Mouse (Mus musculus) stomach, postnatal 0 days (tissue): ENCODE measurements around the gene Gm45618. TPM values are rescaled to one million over a fixed set of nuclear protein-coding genes. Genes with fewer than 3 reads are reported as not detected.

Experiments
- ATAC-seq: fragments of 200-750 bp; cut with Nextera tagmentation; 2 replicates; pipeline ENCODE4 v1.8.0; 2017; ENCODE audit not compliant: low FRiP score, low TSS enrichment
- DNase-seq: peaks from one replicate; pipeline ENCODE4 v3.0.0-alpha.2; 2016; ENCODE audit warnings: low spot score
- H3K27ac ChIP-seq: fragments of 300-500 bp; sonication (generic); replicated peaks from 2 replicates; pipeline ENCODE4 v1.5.1; 2014; ENCODE audit warnings: mild to moderate bottlenecking, control low read depth
- H3K27me3 ChIP-seq: fragments of 300-500 bp; sonication (generic); 2 replicates; pipeline ENCODE4 v1.6.1; 2014; ENCODE audit warnings: low read length; ENCODE audit not compliant: control insufficient read depth, insufficient read depth
- H3K36me3 ChIP-seq: fragments of 300-500 bp; sonication (generic); 2 replicates; pipeline ENCODE4 v1.6.1; 2014; ENCODE audit warnings: low read length, mixed read lengths; ENCODE audit not compliant: control insufficient read depth, insufficient read depth
- H3K4me1 ChIP-seq: fragments of 300-500 bp; sonication (generic); replicated peaks from 2 replicates; pipeline ENCODE4 v1.6.1; 2014; ENCODE audit warnings: antibody characterized with exemption; ENCODE audit not compliant: control insufficient read depth, insufficient read depth
- H3K4me2 ChIP-seq: fragments of 300-500 bp; sonication (generic); replicated peaks from 2 replicates; pipeline ENCODE4 v1.6.1; 2014; ENCODE audit warnings: low read depth, mild to moderate bottlenecking, control low read depth, moderate library complexity
- H3K4me3 ChIP-seq: fragments of 300-500 bp; sonication (generic); 2 replicates; pipeline ENCODE4 v1.5.1; 2014; ENCODE audit warnings: low read depth, low read length, control low read depth
- H3K9ac ChIP-seq: fragments of 300-500 bp; sonication (generic); 2 replicates; pipeline ENCODE4 v1.6.1; 2014; ENCODE audit warnings: mild to moderate bottlenecking, low read length, control low read depth, mixed read lengths
- H3K9me3 ChIP-seq: fragments of 300-500 bp; sonication (generic); 2 replicates; pipeline ENCODE4 v1.6.1; 2016; ENCODE audit warnings: low read length; ENCODE audit not compliant: control insufficient read depth
- CTCF ChIP-seq: IDR thresholded peaks from 2 replicates; pipeline ENCODE4 v1.5.1; 2016; ENCODE audit warnings: antibody characterized with exemption, low read depth, mild to moderate bottlenecking, moderate library complexity
- EP300 ChIP-seq: optimal IDR thresholded peaks from 2 replicates; pipeline ENCODE3; 2016; ENCODE audit warnings: antibody characterized with exemption
- WGBS: fragments of 180-500 bp; shearing (Covaris S2); extraction: QIAGEN DNeasy Blood & Tissue Kit; methylation state at CpG from one replicate; pipeline ENCODE4 v1.1.7; 2014; 5-methylcytosine and 5-hydroxymethylcytosine counted together
- polyA plus RNA-seq: library from polyadenylated mRNA; unstranded; fragments of >200 nt; fragmentation: Nextera tagmentation; extraction: Ambion mirVana; gene quantifications from 2 replicates; pipeline ENCODE4 v1.2.1, GENCODE M21; 2015

Gene Gm45618
- polyA plus RNA-seq, 1 experiment from 2014 or later, result not detected

DNA sequence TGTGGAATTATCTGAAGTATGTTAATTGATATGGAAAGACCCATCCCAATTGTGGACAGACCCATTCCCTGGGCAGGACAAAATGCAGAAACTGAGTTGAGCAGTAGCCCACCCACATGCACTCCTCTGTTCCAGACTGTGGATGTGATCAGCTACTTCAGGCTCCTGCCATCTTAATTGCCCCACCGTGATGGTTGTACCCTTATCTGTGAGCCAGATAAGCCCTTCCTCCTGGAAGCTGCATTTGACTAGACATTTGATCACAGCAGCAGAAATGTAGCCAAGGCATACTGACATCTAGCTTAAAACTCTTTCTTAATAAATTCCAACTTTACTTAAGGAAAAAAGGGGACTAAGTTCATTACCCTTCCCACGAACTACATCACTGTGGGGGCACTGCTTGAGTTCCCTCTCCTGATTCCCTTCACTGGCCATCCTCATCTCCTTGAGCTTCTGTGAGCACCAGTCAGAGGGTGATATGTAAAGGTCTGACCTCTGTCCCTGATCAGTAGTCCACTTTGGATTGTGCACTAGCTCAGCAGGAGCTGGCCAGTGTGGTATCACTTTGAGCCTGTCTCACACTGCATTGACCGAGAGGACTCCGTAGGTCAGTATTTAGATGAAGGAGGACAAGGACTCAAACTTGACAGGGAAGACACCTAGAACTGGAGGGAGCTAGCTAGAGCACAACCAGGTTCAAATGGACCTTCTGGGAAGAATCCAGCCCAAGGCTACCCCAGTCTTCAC, 34.2 kb downstream of the Gm45618 start:
- ATAC-seq, result no peak
- H3K4me2 ChIP-seq, result no peak overlapping the region

DNA sequence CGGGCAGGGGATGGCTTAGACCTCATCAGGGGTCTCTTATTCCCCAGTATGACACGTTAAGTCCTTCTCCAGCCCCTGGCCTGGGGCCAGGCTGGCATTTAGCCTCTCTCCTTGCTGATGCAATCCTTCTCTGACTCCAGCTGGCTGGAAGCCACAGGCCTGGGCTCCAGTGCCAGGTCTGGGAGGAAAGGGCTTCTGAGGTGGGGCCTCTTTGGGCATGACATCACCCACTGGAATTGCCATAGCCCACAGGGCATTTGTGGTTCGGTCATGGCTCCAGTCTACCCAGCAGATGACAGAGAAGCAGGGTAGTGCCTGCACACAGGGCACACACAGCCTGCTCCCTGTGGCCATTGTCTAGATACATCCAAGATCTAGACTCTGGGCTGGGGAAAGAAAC, 35.7 kb downstream of the Gm45618 start:
- H3K9me3 ChIP-seq, result no peaks in the 10 kb centered on the region
- H3K27ac ChIP-seq, result peak overlapping the region; percentile 49; the same call in 1 of the 2 replicates
- no peak overlapping the region for H3K4me2 ChIP-seq
- ATAC-seq (peak; percentile 41; the same call in 1 of the 2 replicates), DNase-seq (peak; percentile 58)
- TF ChIP-seq EP300, result no peak
- TF ChIP-seq CTCF, result no peak
- peaks cover 4% of the 10 kb centered on the region; the same call in 1 of the 2 replicates for H3K27me3 ChIP-seq
- H3K4me3 ChIP-seq, result no peak overlapping the region
- H3K36me3 ChIP-seq, result no peaks in the 10 kb centered on the region; the same call in 1 of the 2 replicates
- peaks cover 3% of the 10 kb centered on the region; the same call in 1 of the 2 replicates for H3K4me1 ChIP-seq
- 31% methylated on average over 3 of the region's 3 CpGs for WGBS
- H3K9ac ChIP-seq, result no peak overlapping the region

More for the DNA sequence above, 34.2 kb downstream of the Gm45618 start:
- DNase-seq, result no peak
- WGBS, result 83% methylated on average over 4 of the region's 4 CpGs
- TF ChIP-seq CTCF (no peak), EP300 (no peak)
- Histone ChIP-seq H3K4me1 (peaks cover 3% of the 10 kb centered on the region; the same call in 1 of the 2 replicates), H3K9me3 (no peaks in the 10 kb centered on the region), H3K36me3 (no peaks in the 10 kb centered on the region; the same call in 1 of the 2 replicates), H3K27me3 (peaks cover 4% of the 10 kb centered on the region; the same call in 1 of the 2 replicates), H3K4me3 (no peak overlapping the region), H3K27ac (no peak overlapping the region), H3K9ac (no peak overlapping the region)

DNA sequence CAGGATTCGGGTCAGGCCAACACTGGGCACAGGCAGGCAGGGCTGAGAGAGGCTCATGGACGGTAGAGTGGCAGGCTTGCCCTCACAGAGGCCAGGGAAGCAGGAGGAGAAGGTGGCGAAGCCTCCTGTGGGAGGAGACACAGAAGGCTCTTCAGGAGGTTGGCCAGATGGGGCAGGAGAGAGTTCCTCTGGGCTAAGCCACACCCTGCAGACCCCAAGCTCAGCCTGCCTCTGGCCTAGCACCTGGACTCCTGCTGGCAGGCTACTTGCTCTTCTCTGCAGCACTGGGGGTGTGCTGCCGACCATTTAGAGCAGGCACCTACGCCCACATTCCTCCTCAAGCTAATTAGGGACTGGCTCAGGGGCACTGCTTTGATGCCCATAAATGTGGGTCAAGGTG, 36.1 kb downstream of the Gm45618 start:
- H3K4me1 ChIP-seq, result peaks cover 3% of the 10 kb centered on the region; the same call in 1 of the 2 replicates
- 34% methylated on average over 4 of the region's 5 CpGs for WGBS
- ATAC-seq (peak; percentile 38; the same call in 1 of the 2 replicates), DNase-seq (no peak)
- peak; percentile 26 for TF ChIP-seq CTCF
- no peak for TF ChIP-seq EP300
- no peaks in the 10 kb centered on the region for H3K9me3 ChIP-seq
- 0 out of 2 replicates have a peak overlapping the region, but pooled peaks have one; percentile 0 for H3K9ac ChIP-seq
- H3K4me2 ChIP-seq, result no peak overlapping the region
- H3K27me3 ChIP-seq, result peaks cover 4% of the 10 kb centered on the region; the same call in 1 of the 2 replicates
- peak overlapping the region; percentile 49 for H3K27ac ChIP-seq
- no peaks in the 10 kb centered on the region; the same call in 1 of the 2 replicates for H3K36me3 ChIP-seq
- H3K4me3 ChIP-seq, result no peak overlapping the region

DNA sequence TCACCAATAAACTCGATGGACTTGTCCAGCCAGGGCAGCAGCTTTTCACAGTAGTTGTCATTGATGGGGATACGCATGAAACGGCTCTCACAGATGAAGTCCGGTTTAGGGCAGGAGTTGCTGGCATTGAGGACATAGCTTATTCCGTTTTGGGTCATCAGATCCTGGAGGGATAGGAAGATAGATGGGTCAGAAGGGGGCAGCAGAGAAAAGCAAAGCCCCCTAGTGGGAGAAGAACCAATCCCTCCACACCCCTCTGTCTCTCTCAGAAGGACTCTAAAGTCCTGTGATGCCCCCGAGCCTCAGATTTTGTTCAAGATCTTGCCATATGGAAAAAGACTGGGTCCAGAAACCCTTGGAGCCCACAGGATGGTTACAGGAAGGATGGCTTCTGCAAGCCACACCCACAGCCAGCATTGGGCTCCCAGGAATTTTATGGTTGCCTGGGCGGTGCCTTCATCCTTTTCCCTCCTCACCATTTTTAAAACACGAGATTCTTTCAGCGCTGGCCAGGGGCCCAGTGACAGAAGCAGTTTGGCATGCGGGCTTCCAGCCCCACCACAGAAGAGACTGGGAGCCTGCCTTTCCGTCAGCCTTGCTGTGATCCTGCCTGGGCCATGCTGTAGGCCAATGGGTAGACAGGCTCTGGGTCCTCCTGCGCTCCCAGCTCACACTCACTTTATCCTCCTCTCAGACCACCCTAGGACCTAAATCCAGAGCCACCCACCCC, 36.8 kb downstream of the Gm45618 start:
- H3K9me3 ChIP-seq, result no peaks in the 10 kb centered on the region
- no peak overlapping the region for H3K4me3 ChIP-seq
- H3K36me3 ChIP-seq, result no peaks in the 10 kb centered on the region; the same call in 1 of the 2 replicates
- peak overlapping the region; percentile 49 for H3K27ac ChIP-seq
- TF ChIP-seq CTCF, result peak; percentile 37
- TF ChIP-seq EP300, result no peak
- 0 out of 2 replicates have a peak overlapping the region, but pooled peaks have one; percentile 0 for H3K9ac ChIP-seq
- DNase-seq (no peak), ATAC-seq (peak; percentile 11; the same call in 1 of the 2 replicates)
- H3K4me1 ChIP-seq, result peaks cover 3% of the 10 kb centered on the region; the same call in 1 of the 2 replicates
- 37% methylated on average over 12 of the region's 12 CpGs for WGBS
- H3K4me2 ChIP-seq, result no peak overlapping the region
- peaks cover 4% of the 10 kb centered on the region; the same call in 1 of the 2 replicates for H3K27me3 ChIP-seq

DNA sequence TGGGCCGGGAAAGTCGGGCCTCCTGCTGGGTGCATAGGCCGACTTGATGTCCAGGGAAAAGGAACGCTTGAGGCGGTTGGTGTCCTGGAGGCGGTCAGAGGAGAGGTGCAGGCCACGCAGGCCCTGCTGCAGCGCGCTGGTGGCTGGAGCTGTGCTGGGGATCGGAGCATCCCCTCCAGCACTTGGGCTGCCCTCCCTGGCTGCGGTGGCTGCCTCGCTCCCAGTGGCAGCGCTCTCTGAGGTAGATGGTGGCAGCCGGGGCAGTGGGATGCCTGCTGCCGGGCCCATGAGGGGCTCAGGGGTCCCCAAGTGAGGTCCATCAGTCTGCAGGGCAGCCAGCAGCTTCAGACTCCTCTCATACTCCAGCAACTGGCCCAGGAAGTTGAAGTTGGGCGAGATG, 37.9 kb downstream of the Gm45618 start:
- Histone ChIP-seq H3K27me3 (peaks cover 4% of the 10 kb centered on the region; the same call in 1 of the 2 replicates), H3K36me3 (no peaks in the 10 kb centered on the region; the same call in 1 of the 2 replicates), H3K27ac (no peak overlapping the region), H3K4me1 (peaks cover 3% of the 10 kb centered on the region; the same call in 1 of the 2 replicates), H3K4me3 (no peak overlapping the region), H3K4me2 (no peak overlapping the region), H3K9me3 (no peaks in the 10 kb centered on the region), H3K9ac (no peak overlapping the region)
- TF ChIP-seq CTCF (no peak), EP300 (no peak)
- WGBS, result 78% methylated on average over 12 of the region's 16 CpGs
- no peak for ATAC-seq
- no peak for DNase-seq
